Mouse (Mus musculus) cerebellum, adult 9-11 months (tissue): ENCODE measurements around the gene Polg2.
A peak's percentile ranks its signal among the peaks of the same experiment; 100 is the strongest.
"Not testable (repeated sequence)": the region's sequence is repeated elsewhere in the genome, so short reads cannot be mapped to it uniquely, and the experiment has no call there.

Source experiments
- DNase-seq: peaks from one replicate; pipeline ENCODE4 v3.0.0; 2022

The Polg2 gene

GRCm38 (mm10) chr11:106779388-106780088 is at the start of gene Polg2:
TSS of gene Polg2 (minus strand) at chr11:106779537.
- DNase-seq = peak; percentile 91

GRCm38 (mm10) chr11:106828079-106828478 is 48.7 kb upstream of the Polg2 start:
- no peak for DNase-seq

GRCm38 (mm10) chr11:106824403-106824802 is 45.1 kb upstream of the Polg2 start:
- no peak for DNase-seq

- no peak for DNase-seq
These were observed 44.4 kb upstream of the Polg2 start for GRCm38 (mm10) chr11:106823741-106824140.

- DNase-seq = peak; percentile 98
These were observed 43.6 kb upstream of the Polg2 start for GRCm38 (mm10) chr11:106822911-106823310.

- DNase-seq = peak; percentile 72
These were observed 43.2 kb upstream of the Polg2 start for GRCm38 (mm10) chr11:106822491-106822890.

GRCm38 (mm10) chr11:106821397-106821796 is 42.1 kb upstream of the Polg2 start:
- DNase-seq = no peak

- DNase-seq = peak; percentile 70
These were observed 41.6 kb upstream of the Polg2 start for GRCm38 (mm10) chr11:106820972-106821371.

- peak; percentile 66 for DNase-seq
These were observed 40.9 kb upstream of the Polg2 start for GRCm38 (mm10) chr11:106820252-106820651.

- peak; percentile 62 for DNase-seq
These were observed 40.3 kb upstream of the Polg2 start for GRCm38 (mm10) chr11:106819595-106819994.

GRCm38 (mm10) chr11:106818341-106818740 is 39.0 kb upstream of the Polg2 start:
- DNase-seq = no peak

- DNase-seq = peak; percentile 87
These were observed 38.5 kb upstream of the Polg2 start for GRCm38 (mm10) chr11:106817808-106818207.

GRCm38 (mm10) chr11:106817156-106817555 is 37.8 kb upstream of the Polg2 start:
- DNase-seq = no peak

GRCm38 (mm10) chr11:106816316-106816715 is 37.0 kb upstream of the Polg2 start:
- no peak for DNase-seq

GRCm38 (mm10) chr11:106815761-106816160 is 36.4 kb upstream of the Polg2 start:
- DNase-seq = no peak

GRCm38 (mm10) chr11:106815331-106815730 is 36.0 kb upstream of the Polg2 start:
- no peak for DNase-seq

- DNase-seq = peak; percentile 98
These were observed 35.4 kb upstream of the Polg2 start for GRCm38 (mm10) chr11:106814601-106815320.

- no peak for DNase-seq
These were observed 33.2 kb upstream of the Polg2 start for GRCm38 (mm10) chr11:106812410-106813136.

GRCm38 (mm10) chr11:106807442-106807841 is 28.1 kb upstream of the Polg2 start:
- not testable (repeated sequence) for DNase-seq

GRCm38 (mm10) chr11:106802069-106802627 is 22.8 kb upstream of the Polg2 start:
- DNase-seq = no peak

GRCm38 (mm10) chr11:106795679-106796078 is 16.3 kb upstream of the Polg2 start:
- no peak for DNase-seq

GRCm38 (mm10) chr11:106793846-106794245 is 14.5 kb upstream of the Polg2 start:
- no peak for DNase-seq

- DNase-seq = peak; percentile 57
These were observed 10.3 kb upstream of the Polg2 start for GRCm38 (mm10) chr11:106789649-106790048.
